Mouse (Mus musculus) regulatory T cell (primary cell): ENCODE measurements around the gene Timeless.
"Not testable (repeated sequence)": the region's sequence is repeated elsewhere in the genome, so short reads cannot be mapped to it uniquely, and the experiment has no call there.

Source experiments
- in situ Hi-C: fragments of 300-600 bp; cut with MboI, MseI; formaldehyde crosslinking; loops from one replicate; pipeline ENCODE4 v1.15.1; 2025; ENCODE audit warnings: high pct_unique_total_duplicates

Gene Timeless

DNA sequence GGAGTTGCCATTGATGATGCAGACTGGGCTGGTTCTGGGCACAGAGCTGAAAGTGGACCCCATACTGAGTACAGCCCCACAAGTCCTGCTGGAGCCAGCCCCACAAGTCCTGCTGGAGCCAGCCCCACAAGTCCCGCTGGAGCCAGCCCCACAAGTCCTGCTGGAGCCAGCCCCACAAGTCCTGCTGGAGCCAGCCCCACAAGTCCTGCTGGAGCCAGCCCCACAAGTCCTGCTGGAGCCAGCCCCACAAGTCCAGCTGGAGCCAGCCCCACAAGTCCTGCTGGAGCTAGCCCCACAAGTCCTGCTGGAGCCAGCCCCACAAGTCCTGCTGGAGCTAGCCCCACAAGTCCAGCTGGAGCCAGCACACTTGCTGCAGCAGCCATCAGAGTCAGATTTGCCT, 58.7 kb downstream of the Timeless start:
- in situ Hi-C loops: not testable (repeated sequence)

DNA sequence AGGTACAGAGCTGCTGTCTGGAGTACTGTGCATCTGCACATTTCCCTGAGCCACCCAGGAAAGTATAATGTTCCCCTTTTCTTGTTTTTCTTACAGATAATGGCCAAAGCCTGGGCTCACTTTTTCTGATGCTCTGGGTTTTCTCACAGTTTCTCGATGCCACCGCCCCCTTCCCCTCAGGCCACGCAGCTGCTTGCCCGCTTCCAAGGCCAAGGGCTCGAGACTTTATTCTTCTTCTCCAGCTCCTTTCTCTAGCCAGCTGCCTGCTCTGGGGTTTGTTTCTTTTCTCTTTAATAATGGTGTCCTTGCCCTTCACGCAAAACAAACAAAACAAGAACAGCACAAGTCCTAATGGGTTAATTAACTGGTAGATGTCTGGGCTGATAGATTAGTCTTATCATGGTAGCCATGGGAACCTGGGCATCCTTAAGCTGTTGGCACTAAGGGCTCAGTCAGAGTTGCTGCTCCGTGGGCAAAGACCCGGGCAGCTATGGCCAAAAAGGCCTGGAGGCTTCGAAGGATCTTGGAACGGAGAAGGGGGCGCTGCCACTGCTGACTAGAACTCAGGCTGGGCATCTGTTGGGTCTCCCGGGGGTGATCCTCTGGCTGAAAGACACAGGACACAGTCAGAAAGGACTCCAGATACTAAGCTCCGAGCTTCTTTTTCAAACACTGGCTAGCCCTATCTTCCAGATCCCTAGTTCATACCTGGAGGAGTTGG, 64.7 kb downstream of the Timeless start:
- in situ Hi-C loops: loop anchor here (5.0 kb wide), 1 partner anchor 1024 kb away; no protein-coding TSS in a partner anchor

DNA sequence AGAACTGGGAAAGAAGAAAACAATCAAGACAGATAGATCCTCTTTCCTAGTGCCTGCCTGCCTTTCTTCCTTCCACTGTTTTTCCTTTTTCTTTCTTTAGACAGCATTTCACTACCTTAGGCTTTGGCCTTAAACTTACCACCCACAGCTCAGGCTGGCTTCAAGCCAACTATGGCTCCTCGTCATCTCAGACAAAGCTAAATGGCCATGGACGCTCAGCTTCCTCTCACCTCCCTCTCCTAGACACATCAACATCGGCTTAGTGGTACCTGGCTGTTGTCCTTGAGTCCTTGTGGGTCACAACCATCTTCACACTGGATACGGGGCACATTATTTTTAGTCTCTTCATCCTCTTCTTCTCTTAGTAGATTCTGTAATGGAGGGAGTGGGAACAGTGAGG, 65.4 kb downstream of the Timeless start:
- in situ Hi-C loops: loop anchor here (5.0 kb wide), 1 partner anchor 1025 kb away; no protein-coding TSS in a partner anchor

DNA sequence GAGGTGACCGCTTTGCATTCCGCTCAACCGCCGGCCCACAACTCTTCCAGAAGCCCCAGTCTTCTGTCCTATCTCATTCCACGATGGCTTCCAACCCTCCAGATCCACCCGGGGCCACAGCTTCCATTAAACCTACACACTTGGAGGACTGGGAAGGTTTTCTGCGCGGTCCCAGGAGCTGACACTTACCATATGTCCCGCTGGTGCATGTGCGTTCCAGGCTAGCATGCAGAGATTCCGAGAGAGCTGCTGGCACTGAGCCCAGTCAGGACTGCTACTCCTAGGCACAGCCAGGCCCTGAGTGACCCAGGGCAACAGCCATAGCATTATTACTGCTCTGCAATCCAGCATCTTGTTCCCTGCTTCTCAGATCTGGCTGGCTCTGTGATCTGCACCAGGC, 65.8 kb downstream of the Timeless start:
- in situ Hi-C loops: loop anchor here (5.0 kb wide), 1 partner anchor 1025 kb away; no protein-coding TSS in a partner anchor

DNA sequence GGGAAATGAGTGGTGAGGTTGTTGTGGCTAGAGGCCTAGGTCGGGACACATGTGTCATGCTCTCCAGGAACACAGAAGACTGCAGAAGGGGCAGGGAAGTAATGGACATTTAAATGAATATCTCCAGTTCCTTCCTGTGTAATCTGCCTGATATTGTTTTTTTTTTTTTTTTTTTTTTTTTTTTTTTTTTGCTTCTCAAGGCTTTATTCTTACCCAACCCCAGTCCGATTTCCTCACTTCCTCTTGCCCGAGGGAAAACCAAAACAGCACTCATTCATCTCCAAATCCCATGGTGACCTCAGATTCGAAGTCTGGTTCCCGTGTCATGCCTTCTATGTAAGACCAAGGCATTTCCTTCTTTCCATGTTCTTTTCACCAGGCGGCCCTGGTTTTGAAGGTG, 66.4 kb downstream of the Timeless start:
- in situ Hi-C loops: loop anchor here (5.0 kb wide), 1 partner anchor 1026 kb away; no protein-coding TSS in a partner anchor

DNA sequence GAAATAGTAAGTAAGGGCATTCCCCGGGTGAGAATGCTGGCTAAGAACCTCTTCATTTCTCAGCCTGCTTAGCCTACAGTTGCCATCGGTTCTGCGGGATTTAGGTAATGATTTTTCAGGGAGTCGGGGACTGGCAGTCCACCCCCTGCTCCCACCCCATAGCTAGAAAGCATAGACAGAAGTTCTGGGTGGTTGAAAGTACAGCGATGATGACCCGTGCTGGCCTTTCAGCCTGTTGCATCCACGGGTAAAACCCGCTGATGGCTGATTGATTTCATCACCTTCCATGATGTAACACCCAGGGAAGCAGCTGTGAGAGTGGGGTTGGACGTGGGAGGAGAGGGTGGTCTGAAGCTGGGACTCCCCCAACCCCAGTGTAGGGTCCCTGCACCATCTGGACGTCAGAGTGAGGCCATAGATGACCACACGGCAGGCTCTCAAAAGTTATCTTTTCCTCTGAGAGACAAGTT, 66.9 kb downstream of the Timeless start, which contains the start of gene Il23a:
Gene Il23a, minus strand, starts transcription at position 51 of the 470 bp plus-strand sequence.
- in situ Hi-C loops: loop anchor here (5.0 kb wide), 1 partner anchor 1026 kb away; no protein-coding TSS in a partner anchor

DNA sequence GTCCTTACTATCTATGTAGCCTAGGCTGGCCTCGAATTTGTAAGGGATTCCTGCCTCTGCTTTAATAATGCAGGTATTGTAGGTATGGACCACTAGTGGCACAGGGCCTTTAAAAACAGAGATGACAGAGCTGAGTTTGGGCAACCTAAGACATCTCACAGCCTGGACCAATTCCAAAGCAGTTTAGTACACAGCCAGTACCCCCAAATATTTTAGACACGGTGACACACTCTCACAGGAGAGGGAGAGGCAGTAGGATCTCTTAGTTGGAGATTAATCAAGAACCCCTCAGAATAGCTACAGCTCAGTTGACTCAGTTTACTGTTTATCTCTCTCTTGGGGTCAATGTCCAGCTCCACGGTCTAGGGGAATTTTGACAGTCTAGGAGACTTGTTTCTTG, 70.5 kb downstream of the Timeless start:
- in situ Hi-C loops: no loop called here
